Mouse (Mus musculus): ENCODE measurements around the gene Siva1. TPM values are rescaled to one million over a fixed set of nuclear protein-coding genes. Genes with fewer than 3 reads are reported as not detected.

Siva1 gene
- polyA plus RNA-seq, 1 experiment from 2014 or later: 89.5 TPM

GRCm38 (mm10) chr12:112660576-112661326, 16.3 kb downstream of the Siva1 start:
- H3K27ac ChIP-seq (ENCODE audit: low read length): no peak overlapping the region
- peaks cover 26% of the 10 kb centered on the region for H3K36me3 ChIP-seq (ENCODE audit: control insufficient read depth, insufficient read depth)
- no peaks in the 10 kb centered on the region for H3K27me3 ChIP-seq (ENCODE audit: control insufficient read depth, insufficient read depth, low read depth, low read length)
- H3K9me3 ChIP-seq (replicated peaks; ENCODE audit: control insufficient read depth, low read length): no peaks in the 10 kb centered on the region
- 65% methylated on average over 5 of the region's 5 CpGs for WGBS (ENCODE audit: insufficient replicate concordance)
- ATAC-seq (ENCODE audit: low read depth): 0 out of 2 replicates have a peak, but pooled peaks have one; percentile 5
- no peak overlapping the region for H3K4me2 ChIP-seq (ENCODE audit: low read depth, low read length)
- no peak overlapping the region for H3K4me3 ChIP-seq (ENCODE audit: low read depth, low read length)
- no peaks in the 10 kb centered on the region for H3K4me1 ChIP-seq (ENCODE audit: control insufficient read depth, low read depth, low read length)
- no peak overlapping the region for H3K9ac ChIP-seq (ENCODE audit: low read depth, low read length)

- H3K9ac ChIP-seq (ENCODE audit: low read depth, low read length): no peak overlapping the region
- H3K9me3 ChIP-seq (replicated peaks; ENCODE audit: control insufficient read depth, low read length): no peaks in the 10 kb centered on the region
- WGBS (ENCODE audit: insufficient replicate concordance): 85% methylated on average over 3 of the region's 3 CpGs
- H3K4me2 ChIP-seq (ENCODE audit: low read depth, low read length): no peak overlapping the region
- no peaks in the 10 kb centered on the region for H3K4me1 ChIP-seq (ENCODE audit: control insufficient read depth, low read depth, low read length)
- no peak overlapping the region for H3K27ac ChIP-seq (ENCODE audit: low read length)
- no peak overlapping the region for H3K4me3 ChIP-seq (ENCODE audit: low read depth, low read length)
- ATAC-seq (ENCODE audit: low read depth): no peak
- H3K36me3 ChIP-seq (ENCODE audit: control insufficient read depth, insufficient read depth): peaks cover 21% of the 10 kb centered on the region
- H3K27me3 ChIP-seq (ENCODE audit: control insufficient read depth, insufficient read depth, low read depth, low read length): no peaks in the 10 kb centered on the region
Observed at GRCm38 (mm10) chr12:112661327-112661605, 16.8 kb downstream of the Siva1 start.

- no peak overlapping the region for H3K9ac ChIP-seq (ENCODE audit: low read depth, low read length)
- no peak overlapping the region for H3K27ac ChIP-seq (ENCODE audit: low read length)
- H3K27me3 ChIP-seq (ENCODE audit: control insufficient read depth, insufficient read depth, low read depth, low read length): no peaks in the 10 kb centered on the region
- H3K4me2 ChIP-seq (ENCODE audit: low read depth, low read length): no peak overlapping the region
- WGBS (ENCODE audit: insufficient replicate concordance): 76% methylated on average over 9 of the region's 9 CpGs
- no peak for ATAC-seq (ENCODE audit: low read depth)
- H3K36me3 ChIP-seq (ENCODE audit: control insufficient read depth, insufficient read depth): peaks cover 17% of the 10 kb centered on the region
- H3K4me1 ChIP-seq (ENCODE audit: control insufficient read depth, low read depth, low read length): no peaks in the 10 kb centered on the region
- no peaks in the 10 kb centered on the region for H3K9me3 ChIP-seq (replicated peaks; ENCODE audit: control insufficient read depth, low read length)
- no peak overlapping the region for H3K4me3 ChIP-seq (ENCODE audit: low read depth, low read length)
Observed at GRCm38 (mm10) chr12:112661851-112662250, 17.4 kb downstream of the Siva1 start.

- Histone ChIP-seq H3K36me3 (ENCODE audit: control insufficient read depth, insufficient read depth) (peaks cover 13% of the 10 kb centered on the region), H3K9ac (ENCODE audit: low read depth, low read length) (no peak overlapping the region), H3K27ac (ENCODE audit: low read length) (no peak overlapping the region), H3K4me2 (ENCODE audit: low read depth, low read length) (no peak overlapping the region), H3K4me3 (ENCODE audit: low read depth, low read length) (no peak overlapping the region), H3K27me3 (ENCODE audit: control insufficient read depth, insufficient read depth, low read depth, low read length) (no peaks in the 10 kb centered on the region), H3K9me3 (replicated peaks; ENCODE audit: control insufficient read depth, low read length) (no peaks in the 10 kb centered on the region), H3K4me1 (ENCODE audit: control insufficient read depth, low read depth, low read length) (no peaks in the 10 kb centered on the region)
- WGBS (ENCODE audit: insufficient replicate concordance): 83% methylated on average over 11 of the region's 11 CpGs
- no peak for ATAC-seq (ENCODE audit: low read depth)
Observed at GRCm38 (mm10) chr12:112663303-112663702, 18.8 kb downstream of the Siva1 start.

- H3K4me2 ChIP-seq (ENCODE audit: low read depth, low read length): no peak overlapping the region
- H3K27me3 ChIP-seq (ENCODE audit: control insufficient read depth, insufficient read depth, low read depth, low read length): no peaks in the 10 kb centered on the region
- no peaks in the 10 kb centered on the region; the same call in 1 of the 2 replicates for H3K4me1 ChIP-seq (ENCODE audit: control insufficient read depth, low read depth, low read length)
- no peaks in the 10 kb centered on the region for H3K9me3 ChIP-seq (replicated peaks; ENCODE audit: control insufficient read depth, low read length)
- ATAC-seq (ENCODE audit: low read depth): no peak
- 86% methylated on average over 12 of the region's 12 CpGs for WGBS (ENCODE audit: insufficient replicate concordance)
- peaks cover 10% of the 10 kb centered on the region for H3K36me3 ChIP-seq (ENCODE audit: control insufficient read depth, insufficient read depth)
- no peak overlapping the region for H3K27ac ChIP-seq (ENCODE audit: low read length)
- no peak overlapping the region for H3K4me3 ChIP-seq (ENCODE audit: low read depth, low read length)
- no peak overlapping the region for H3K9ac ChIP-seq (ENCODE audit: low read depth, low read length)
Observed at GRCm38 (mm10) chr12:112663716-112664115, 19.2 kb downstream of the Siva1 start.

GRCm38 (mm10) chr12:112664124-112664523, 19.6 kb downstream of the Siva1 start:
- Histone ChIP-seq H3K9ac (ENCODE audit: low read depth, low read length) (no peak overlapping the region), H3K4me3 (ENCODE audit: low read depth, low read length) (no peak overlapping the region), H3K36me3 (ENCODE audit: control insufficient read depth, insufficient read depth) (peaks cover 6% of the 10 kb centered on the region), H3K4me1 (ENCODE audit: control insufficient read depth, low read depth, low read length) (no peaks in the 10 kb centered on the region; the same call in 1 of the 2 replicates), H3K27me3 (ENCODE audit: control insufficient read depth, insufficient read depth, low read depth, low read length) (no peaks in the 10 kb centered on the region), H3K27ac (ENCODE audit: low read length) (no peak overlapping the region), H3K9me3 (replicated peaks; ENCODE audit: control insufficient read depth, low read length) (no peaks in the 10 kb centered on the region), H3K4me2 (ENCODE audit: low read depth, low read length) (no peak overlapping the region)
- ATAC-seq (ENCODE audit: low read depth): no peak
- 55% methylated on average over 2 of the region's 2 CpGs for WGBS (ENCODE audit: insufficient replicate concordance)

- no peaks in the 10 kb centered on the region for H3K9me3 ChIP-seq (replicated peaks; ENCODE audit: control insufficient read depth, low read length)
- no peak overlapping the region for H3K4me3 ChIP-seq (ENCODE audit: low read depth, low read length)
- H3K9ac ChIP-seq (ENCODE audit: low read depth, low read length): no peak overlapping the region
- WGBS (ENCODE audit: insufficient replicate concordance): 64% methylated on average over 5 of the region's 5 CpGs
- ATAC-seq (ENCODE audit: low read depth): no peak
- no peak overlapping the region for H3K4me2 ChIP-seq (ENCODE audit: low read depth, low read length)
- no peaks in the 10 kb centered on the region; the same call in 1 of the 2 replicates for H3K4me1 ChIP-seq (ENCODE audit: control insufficient read depth, low read depth, low read length)
- 0 out of 2 replicates have a peak, but pooled peaks cover under 1% of the 10 kb centered on the region for H3K36me3 ChIP-seq (ENCODE audit: control insufficient read depth, insufficient read depth)
- no peak overlapping the region for H3K27ac ChIP-seq (ENCODE audit: low read length)
- H3K27me3 ChIP-seq (ENCODE audit: control insufficient read depth, insufficient read depth, low read depth, low read length): no peaks in the 10 kb centered on the region
Observed at GRCm38 (mm10) chr12:112664656-112665055, 20.2 kb downstream of the Siva1 start.

GRCm38 (mm10) chr12:112665445-112665844, 21.0 kb downstream of the Siva1 start:
- Histone ChIP-seq H3K4me3 (ENCODE audit: low read depth, low read length) (no peak overlapping the region), H3K4me2 (ENCODE audit: low read depth, low read length) (no peak overlapping the region)
- ATAC-seq (ENCODE audit: low read depth): no peak

GRCm38 (mm10) chr12:112665881-112666544, 21.5 kb downstream of the Siva1 start:
- Histone ChIP-seq H3K27me3 (ENCODE audit: control insufficient read depth, insufficient read depth, low read depth, low read length) (no peaks in the 10 kb centered on the region), H3K9me3 (replicated peaks; ENCODE audit: control insufficient read depth, low read length) (no peaks in the 10 kb centered on the region), H3K9ac (ENCODE audit: low read depth, low read length) (no peak overlapping the region), H3K4me3 (ENCODE audit: low read depth, low read length) (no peak overlapping the region), H3K4me1 (ENCODE audit: control insufficient read depth, low read depth, low read length) (peaks cover 2% of the 10 kb centered on the region), H3K27ac (ENCODE audit: low read length) (no peak overlapping the region), H3K36me3 (ENCODE audit: control insufficient read depth, insufficient read depth) (no peaks in the 10 kb centered on the region), H3K4me2 (ENCODE audit: low read depth, low read length) (no peak overlapping the region)
- WGBS (ENCODE audit: insufficient replicate concordance): 80% methylated on average over 9 of the region's 9 CpGs
- ATAC-seq (ENCODE audit: low read depth): no peak

More at GRCm38 (mm10) chr12:112665445-112665844, 21.0 kb downstream of the Siva1 start:
- H3K9me3 ChIP-seq (replicated peaks; ENCODE audit: control insufficient read depth, low read length): no peaks in the 10 kb centered on the region
- H3K9ac ChIP-seq (ENCODE audit: low read depth, low read length): no peak overlapping the region
- H3K27me3 ChIP-seq (ENCODE audit: control insufficient read depth, insufficient read depth, low read depth, low read length): no peaks in the 10 kb centered on the region
- H3K4me1 ChIP-seq (ENCODE audit: control insufficient read depth, low read depth, low read length): no peaks in the 10 kb centered on the region; the same call in 1 of the 2 replicates
- 76% methylated on average over 18 of the region's 18 CpGs for whole genome bisulfite sequencing (ENCODE audit: insufficient replicate concordance)
- H3K27ac ChIP-seq (ENCODE audit: low read length): no peak overlapping the region
- H3K36me3 ChIP-seq (ENCODE audit: control insufficient read depth, insufficient read depth): no peaks in the 10 kb centered on the region

All from liver, embryonic 16.5 days (tissue).